Mouse (Mus musculus): ENCODE measurements around the gene Wwox. TPM values are rescaled to one million over a fixed set of nuclear protein-coding genes. Genes with fewer than 3 reads are reported as not detected.

Gene Wwox
- polyA plus RNA-seq, 1 experiment from 2014 or later = 20.2 TPM

DNA sequence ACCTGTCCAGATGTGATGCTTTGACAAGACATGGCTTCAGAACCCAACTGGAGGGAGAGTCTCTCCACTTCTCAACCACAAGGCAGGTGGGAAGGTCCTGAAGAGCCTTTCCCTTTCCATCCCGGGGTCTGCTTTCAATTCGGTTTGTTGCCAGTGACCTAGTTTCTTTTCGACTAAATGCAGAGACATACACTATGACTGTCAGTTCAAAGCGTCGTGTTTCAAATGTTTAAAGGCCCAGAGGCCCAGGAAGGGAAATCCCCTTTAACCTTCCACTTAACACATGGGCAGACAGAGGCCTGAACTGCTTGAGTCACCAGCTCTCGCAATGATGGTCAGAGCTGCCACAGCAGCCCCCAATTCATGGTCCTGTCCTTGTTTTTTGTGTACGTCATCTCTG is 606.3 kb downstream of the Wwox start:
- 50% methylated on average over 7 of the region's 7 CpGs for WGBS
- ATAC-seq (ENCODE audit: low FRiP score, low TSS enrichment) = no peak
- H3K4me2 ChIP-seq (replicated peaks; ENCODE audit: low read depth, low read length) = no peak overlapping the region

DNA sequence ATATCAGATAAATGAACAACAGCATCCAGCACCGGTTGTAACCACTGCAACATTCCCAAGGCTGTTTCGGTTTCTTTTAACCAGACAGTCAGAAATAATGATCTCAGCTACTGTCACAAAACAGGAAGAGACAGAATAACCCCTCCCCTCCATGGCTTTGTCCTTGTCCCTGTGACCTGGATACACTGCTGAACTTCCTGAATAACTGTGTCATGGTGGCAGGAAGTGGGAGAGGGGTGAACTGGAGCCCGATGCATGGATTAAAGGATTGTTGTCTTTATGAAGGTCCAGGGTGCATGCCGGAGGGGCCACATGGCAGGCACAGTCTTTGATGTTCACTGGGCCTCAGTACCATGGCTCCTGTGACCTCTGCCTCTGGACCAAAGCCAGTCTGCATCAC is 607.0 kb downstream of the Wwox start:
- Histone ChIP-seq H3K27me3 (ENCODE audit: insufficient read depth, low read length) (no peaks in the 10 kb centered on the region; the same call in 1 of the 2 replicates), H3K9me3 (ENCODE audit: low read length) (no peaks in the 10 kb centered on the region), H3K27ac (ENCODE audit: low read length) (no peak overlapping the region), H3K36me3 (ENCODE audit: insufficient read depth, low read length) (no peaks in the 10 kb centered on the region), H3K4me2 (replicated peaks; ENCODE audit: low read depth, low read length) (no peak overlapping the region), H3K4me1 (ENCODE audit: insufficient read depth, low read length) (peaks cover 10% of the 10 kb centered on the region; the same call in 1 of the 2 replicates), H3K9ac (replicated peaks; ENCODE audit: low read length) (no peak overlapping the region), H3K4me3 (ENCODE audit: low read length) (no peak overlapping the region)
- no peak; the same call in 1 of the 2 replicates for ATAC-seq (ENCODE audit: low FRiP score, low TSS enrichment)
- WGBS = 49% methylated on average over 4 of the region's 4 CpGs

More for the DNA sequence above, 606.3 kb downstream of the Wwox start:
- H3K9ac ChIP-seq (replicated peaks; ENCODE audit: low read length) = no peak overlapping the region
- H3K36me3 ChIP-seq (ENCODE audit: insufficient read depth, low read length) = no peaks in the 10 kb centered on the region
- H3K4me3 ChIP-seq (ENCODE audit: low read length) = no peak overlapping the region
- H3K27ac ChIP-seq (ENCODE audit: low read length) = no peak overlapping the region
- peaks cover 10% of the 10 kb centered on the region; the same call in 1 of the 2 replicates for H3K4me1 ChIP-seq (ENCODE audit: insufficient read depth, low read length)
- no peaks in the 10 kb centered on the region for H3K9me3 ChIP-seq (ENCODE audit: low read length)
- H3K27me3 ChIP-seq (ENCODE audit: insufficient read depth, low read length) = no peaks in the 10 kb centered on the region; the same call in 1 of the 2 replicates

DNA sequence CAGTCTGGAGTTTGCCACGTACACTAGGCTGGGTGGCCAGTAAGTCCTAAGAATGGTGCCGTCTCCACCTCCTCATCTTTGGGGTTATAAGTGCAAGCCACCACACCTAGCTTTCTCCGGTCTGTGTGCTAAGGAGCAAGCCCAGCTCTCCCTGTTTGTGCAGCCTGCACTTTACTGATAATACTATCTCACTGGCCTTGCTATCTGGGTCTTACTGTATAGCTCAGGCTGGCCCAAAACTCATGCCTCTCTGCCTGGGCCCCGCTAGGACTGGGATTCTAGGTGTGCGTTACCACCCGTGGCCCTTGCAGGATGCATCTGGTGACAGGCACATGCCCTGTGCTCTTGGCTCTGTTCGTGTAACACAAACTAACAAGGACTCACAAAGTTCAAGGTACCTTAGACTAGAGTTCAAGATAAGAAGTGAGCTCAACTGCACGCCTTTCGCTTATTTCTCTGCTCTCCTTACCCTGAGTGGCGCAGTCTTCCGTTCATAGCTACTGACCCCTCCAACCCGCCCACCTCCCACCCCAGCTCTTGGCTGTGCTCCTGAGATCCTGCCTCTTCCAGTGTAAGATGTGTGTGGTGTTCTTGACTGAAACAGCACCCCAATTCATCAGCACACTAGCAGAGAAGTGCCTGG is 618.9 kb downstream of the Wwox start:
- Histone ChIP-seq H3K4me1 (ENCODE audit: insufficient read depth, low read length) (no peaks in the 10 kb centered on the region), H3K27me3 (ENCODE audit: insufficient read depth, low read length) (peaks cover 4% of the 10 kb centered on the region; the same call in 1 of the 2 replicates), H3K4me3 (ENCODE audit: low read length) (no peak overlapping the region), H3K27ac (ENCODE audit: low read length) (no peak overlapping the region), H3K9ac (replicated peaks; ENCODE audit: low read length) (no peak overlapping the region), H3K36me3 (ENCODE audit: insufficient read depth, low read length) (no peaks in the 10 kb centered on the region), H3K4me2 (replicated peaks; ENCODE audit: low read depth, low read length) (no peak overlapping the region), H3K9me3 (ENCODE audit: low read length) (no peaks in the 10 kb centered on the region)
- WGBS = 76% methylated on average over 12 of the region's 12 CpGs
- ATAC-seq (ENCODE audit: low FRiP score, low TSS enrichment) = no peak

DNA sequence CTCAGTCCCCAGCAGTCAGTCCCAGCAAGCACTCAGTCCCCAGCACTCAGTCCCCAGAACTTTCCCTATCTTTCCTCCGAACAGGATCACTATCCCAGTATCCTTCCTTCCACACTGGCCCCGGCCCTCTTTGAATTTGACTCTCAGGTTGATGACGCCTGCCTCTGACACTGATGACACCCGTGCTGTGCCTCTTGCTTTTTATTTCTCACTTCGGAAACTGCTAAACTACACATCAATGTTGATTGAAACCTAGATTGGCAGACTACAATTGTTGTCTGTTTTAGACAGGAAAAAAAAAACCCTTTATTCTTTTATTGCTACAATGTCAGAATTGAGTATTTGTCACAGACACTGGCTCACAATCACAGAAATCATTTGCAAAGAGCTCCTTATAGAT is 624.2 kb downstream of the Wwox start:
- 78% methylated on average over 5 of the region's 5 CpGs for WGBS
- H3K9me3 ChIP-seq (ENCODE audit: low read length) = no peaks in the 10 kb centered on the region
- H3K4me2 ChIP-seq (replicated peaks; ENCODE audit: low read depth, low read length) = no peak overlapping the region
- no peak overlapping the region for H3K4me3 ChIP-seq (ENCODE audit: low read length)
- H3K27me3 ChIP-seq (ENCODE audit: insufficient read depth, low read length) = no peaks in the 10 kb centered on the region
- no peak overlapping the region for H3K27ac ChIP-seq (ENCODE audit: low read length)
- no peaks in the 10 kb centered on the region for H3K4me1 ChIP-seq (ENCODE audit: insufficient read depth, low read length)
- ATAC-seq (ENCODE audit: low FRiP score, low TSS enrichment) = no peak
- H3K36me3 ChIP-seq (ENCODE audit: insufficient read depth, low read length) = no peaks in the 10 kb centered on the region
- no peak overlapping the region for H3K9ac ChIP-seq (replicated peaks; ENCODE audit: low read length)

DNA sequence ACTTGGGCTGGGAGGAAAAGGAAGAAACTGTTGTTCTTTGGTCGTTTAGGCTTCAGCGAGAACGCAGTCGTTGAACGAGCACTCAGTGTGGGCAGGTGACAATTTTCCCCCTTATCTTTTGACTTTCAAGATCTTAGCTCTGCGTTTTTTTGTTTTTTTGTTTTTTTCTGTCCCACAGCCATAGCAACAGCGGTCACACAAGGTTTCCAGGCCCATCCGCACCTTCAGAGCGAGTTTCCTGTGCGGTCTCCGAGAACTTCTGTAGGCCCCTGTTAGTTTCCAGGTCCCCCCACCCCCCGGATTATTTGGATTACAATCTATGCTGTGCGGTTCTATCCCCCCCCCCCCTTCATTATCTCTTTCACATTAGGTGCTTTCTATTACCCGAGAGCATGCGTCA is 625.2 kb downstream of the Wwox start:
- Histone ChIP-seq H3K27ac (ENCODE audit: low read length) (no peak overlapping the region), H3K27me3 (ENCODE audit: insufficient read depth, low read length) (no peaks in the 10 kb centered on the region), H3K4me2 (replicated peaks; ENCODE audit: low read depth, low read length) (no peak overlapping the region), H3K9me3 (ENCODE audit: low read length) (no peaks in the 10 kb centered on the region), H3K4me3 (ENCODE audit: low read length) (no peak overlapping the region), H3K4me1 (ENCODE audit: insufficient read depth, low read length) (no peaks in the 10 kb centered on the region), H3K9ac (replicated peaks; ENCODE audit: low read length) (no peak overlapping the region), H3K36me3 (ENCODE audit: insufficient read depth, low read length) (no peaks in the 10 kb centered on the region)
- WGBS = 79% methylated on average over 15 of the region's 15 CpGs
- ATAC-seq (ENCODE audit: low FRiP score, low TSS enrichment) = no peak

DNA sequence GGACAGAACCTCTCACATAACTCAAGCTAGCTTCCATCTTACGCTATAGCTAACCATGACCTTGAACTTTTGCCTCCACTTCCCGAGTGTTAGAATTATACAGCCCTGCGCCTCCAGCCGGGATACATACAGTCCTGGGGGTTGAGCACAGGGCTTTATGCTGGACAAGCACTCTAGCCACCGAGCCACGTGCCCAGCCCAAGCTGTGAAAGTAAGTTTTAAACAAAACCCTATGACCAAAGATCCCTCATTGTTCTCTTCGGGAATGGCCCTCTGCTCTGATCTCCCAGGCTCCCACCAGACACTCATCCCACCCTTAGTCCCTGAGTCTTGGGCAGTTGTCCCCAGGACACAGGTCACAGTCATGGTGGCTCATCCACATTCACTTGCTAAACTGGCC is 625.9 kb downstream of the Wwox start:
- H3K4me2 ChIP-seq (replicated peaks; ENCODE audit: low read depth, low read length) = no peak overlapping the region
- H3K9me3 ChIP-seq (ENCODE audit: low read length) = no peaks in the 10 kb centered on the region
- H3K9ac ChIP-seq (replicated peaks; ENCODE audit: low read length) = no peak overlapping the region
- H3K4me3 ChIP-seq (ENCODE audit: low read length) = no peak overlapping the region
- no peaks in the 10 kb centered on the region for H3K4me1 ChIP-seq (ENCODE audit: insufficient read depth, low read length)
- WGBS = 69% methylated on average over 7 of the region's 7 CpGs
- no peak for ATAC-seq (ENCODE audit: low FRiP score, low TSS enrichment)
- H3K27ac ChIP-seq (ENCODE audit: low read length) = no peak overlapping the region
- H3K27me3 ChIP-seq (ENCODE audit: insufficient read depth, low read length) = no peaks in the 10 kb centered on the region
- no peaks in the 10 kb centered on the region for H3K36me3 ChIP-seq (ENCODE audit: insufficient read depth, low read length)

GRCm38 (mm10) chr8:115066550-115067058 is 627.1 kb downstream of the Wwox start:
- Histone ChIP-seq H3K4me1 (ENCODE audit: insufficient read depth, low read length) (no peaks in the 10 kb centered on the region), H3K4me2 (replicated peaks; ENCODE audit: low read depth, low read length) (no peak overlapping the region), H3K27me3 (ENCODE audit: insufficient read depth, low read length) (no peaks in the 10 kb centered on the region), H3K36me3 (ENCODE audit: insufficient read depth, low read length) (no peaks in the 10 kb centered on the region), H3K27ac (ENCODE audit: low read length) (no peak overlapping the region), H3K9me3 (ENCODE audit: low read length) (no peaks in the 10 kb centered on the region), H3K9ac (replicated peaks; ENCODE audit: low read length) (no peak overlapping the region), H3K4me3 (ENCODE audit: low read length) (no peak overlapping the region)
- WGBS = 90% methylated on average over 8 of the region's 8 CpGs
- no peak for ATAC-seq (ENCODE audit: low FRiP score, low TSS enrichment)

DNA sequence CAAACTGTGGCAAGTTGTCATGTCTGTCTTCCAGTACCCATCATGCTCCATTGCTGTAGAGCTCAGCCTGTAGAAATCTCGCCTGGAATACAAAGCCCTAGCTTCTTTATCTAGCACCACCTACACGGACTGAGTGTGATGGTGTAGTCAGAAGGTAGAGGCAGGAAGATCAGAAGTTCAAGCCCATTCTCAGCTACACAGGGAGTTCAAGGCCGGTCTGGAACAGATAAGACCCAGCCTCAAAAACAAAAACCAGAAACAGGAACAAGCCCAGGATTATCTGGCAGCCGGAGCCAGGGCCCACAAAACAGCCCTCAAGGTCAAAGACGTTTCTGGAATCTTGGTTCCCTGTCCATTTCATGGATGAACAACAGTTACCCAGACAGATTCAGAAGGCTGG is 629.3 kb downstream of the Wwox start:
- Histone ChIP-seq H3K27ac (ENCODE audit: low read length) (no peak overlapping the region), H3K4me2 (replicated peaks; ENCODE audit: low read depth, low read length) (no peak overlapping the region), H3K36me3 (ENCODE audit: insufficient read depth, low read length) (no peaks in the 10 kb centered on the region), H3K4me3 (ENCODE audit: low read length) (no peak overlapping the region), H3K9me3 (ENCODE audit: low read length) (no peaks in the 10 kb centered on the region), H3K27me3 (ENCODE audit: insufficient read depth, low read length) (no peaks in the 10 kb centered on the region), H3K9ac (replicated peaks; ENCODE audit: low read length) (no peak overlapping the region), H3K4me1 (ENCODE audit: insufficient read depth, low read length) (no peaks in the 10 kb centered on the region)
- 80% methylated on average over 5 of the region's 5 CpGs for WGBS
- ATAC-seq (ENCODE audit: low FRiP score, low TSS enrichment) = no peak

- H3K27ac ChIP-seq (ENCODE audit: low read length) = no peak overlapping the region
- 17% methylated on average over 3 of the region's 3 CpGs for WGBS
- no peak overlapping the region for H3K4me3 ChIP-seq (ENCODE audit: low read length)
- no peaks in the 10 kb centered on the region for H3K4me1 ChIP-seq (ENCODE audit: insufficient read depth, low read length)
- no peaks in the 10 kb centered on the region for H3K27me3 ChIP-seq (ENCODE audit: insufficient read depth, low read length)
- no peak overlapping the region for H3K9ac ChIP-seq (replicated peaks; ENCODE audit: low read length)
- no peak overlapping the region for H3K4me2 ChIP-seq (replicated peaks; ENCODE audit: low read depth, low read length)
- ATAC-seq (ENCODE audit: low FRiP score, low TSS enrichment) = no peak
- H3K9me3 ChIP-seq (ENCODE audit: low read length) = no peaks in the 10 kb centered on the region
- H3K36me3 ChIP-seq (ENCODE audit: insufficient read depth, low read length) = no peaks in the 10 kb centered on the region
These were observed 630.8 kb downstream of the Wwox start for GRCm38 (mm10) chr8:115070225-115070624.

DNA sequence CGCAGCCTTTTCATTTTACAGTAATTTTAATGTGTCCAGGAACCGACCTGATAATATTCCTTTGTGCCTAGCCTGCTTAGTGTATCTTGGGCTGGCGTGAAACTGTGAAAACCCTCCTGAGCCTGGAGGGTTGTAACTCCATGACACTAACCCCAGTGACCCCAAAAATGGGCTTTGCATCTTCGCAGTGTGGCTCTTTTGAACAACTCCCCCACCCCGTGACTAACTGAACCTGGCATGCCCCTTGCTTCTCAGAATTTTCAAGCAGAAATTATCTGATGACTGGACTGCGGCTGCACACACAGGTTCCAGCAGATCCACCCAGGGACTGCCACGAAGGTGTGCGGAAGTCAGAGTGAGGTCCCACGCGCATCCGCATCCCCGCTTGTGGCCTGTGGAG is 631.8 kb downstream of the Wwox start:
- H3K27ac ChIP-seq (ENCODE audit: low read length) = no peak overlapping the region
- H3K4me3 ChIP-seq (ENCODE audit: low read length) = no peak overlapping the region
- no peak overlapping the region for H3K4me2 ChIP-seq (replicated peaks; ENCODE audit: low read depth, low read length)
- ATAC-seq (ENCODE audit: low FRiP score, low TSS enrichment) = no peak
- H3K36me3 ChIP-seq (ENCODE audit: insufficient read depth, low read length) = no peaks in the 10 kb centered on the region
- 86% methylated on average over 12 of the region's 12 CpGs for WGBS
- H3K9ac ChIP-seq (replicated peaks; ENCODE audit: low read length) = no peak overlapping the region
- no peaks in the 10 kb centered on the region for H3K9me3 ChIP-seq (ENCODE audit: low read length)
- no peaks in the 10 kb centered on the region for H3K27me3 ChIP-seq (ENCODE audit: insufficient read depth, low read length)
- no peaks in the 10 kb centered on the region for H3K4me1 ChIP-seq (ENCODE audit: insufficient read depth, low read length)

All from kidney, embryonic 16.5 days (tissue).